Mouse (Mus musculus) forebrain, postnatal 0 days (tissue): ENCODE results near the gene Rbbp6. TPM values are rescaled to one million over a fixed set of nuclear protein-coding genes. Genes with fewer than 3 reads are reported as not detected.

Source experiments
- ATAC-seq: fragments of 200-750 bp; cut with Nextera tagmentation; 2 replicates; pipeline ENCODE4 v1.8.0; 2017; ENCODE audit warnings: mild to moderate bottlenecking, moderate library complexity
- DNase-seq: peaks from one replicate; pipeline ENCODE4 v3.0.0-alpha.2; 2015
- H3K27ac ChIP-seq: fragments of 300-500 bp; sonication (generic); 2 replicates; pipeline ENCODE4 v1.5.1; 2014; ENCODE audit warnings: low read depth, mild to moderate bottlenecking, antibody characterized with exemption, low read length, moderate library complexity, mixed read lengths
- H3K27me3 ChIP-seq: fragments of 300-500 bp; sonication (generic); 2 replicates; pipeline ENCODE4 v1.6.1; 2014; ENCODE audit warnings: mild to moderate bottlenecking, low read length, mixed read lengths; ENCODE audit not compliant: insufficient read depth
- H3K36me3 ChIP-seq: fragments of 300-500 bp; sonication (generic); 2 replicates; pipeline ENCODE4 v1.6.1; 2014; ENCODE audit warnings: mild to moderate bottlenecking, moderate library complexity; ENCODE audit not compliant: insufficient read depth
- H3K4me1 ChIP-seq: fragments of 300-500 bp; sonication (generic); 2 replicates; pipeline ENCODE4 v1.6.1; 2014; ENCODE audit warnings: antibody characterized with exemption; ENCODE audit not compliant: insufficient read depth
- H3K4me2 ChIP-seq: fragments of 300-500 bp; sonication (generic); 2 replicates; pipeline ENCODE4 v1.6.1; 2014; ENCODE audit warnings: low read depth, mild to moderate bottlenecking, moderate library complexity
- H3K4me3 ChIP-seq: fragments of 300-500 bp; sonication (generic); 2 replicates; pipeline ENCODE4 v1.5.1; 2014; ENCODE audit warnings: low read depth, low read length, mixed read lengths
- H3K9ac ChIP-seq: fragments of 300-500 bp; sonication (generic); 2 replicates; pipeline ENCODE4 v1.6.1; 2014; ENCODE audit warnings: mild to moderate bottlenecking
- H3K9me3 ChIP-seq: fragments of 300-500 bp; sonication (generic); 2 replicates; pipeline ENCODE4 v1.6.1; 2016; ENCODE audit warnings: low read length
- CTCF ChIP-seq: sonication (generic); IDR thresholded peaks from 2 replicates; pipeline ENCODE4 v1.5.1; 2016; ENCODE audit warnings: antibody characterized with exemption, control low read depth, low read depth
- WGBS: fragments of 180-500 bp; shearing (Covaris S2); extraction: QIAGEN DNeasy Blood & Tissue Kit; methylation state at CpG from one replicate; pipeline ENCODE4 v1.1.7; 2014; 5-methylcytosine and 5-hydroxymethylcytosine counted together
- polyA plus RNA-seq: library from polyadenylated mRNA; unstranded; fragments of >200 nt; fragmentation: Nextera tagmentation; extraction: Ambion mirVana; gene quantifications from 2 replicates; pipeline ENCODE4 v1.2.1, GENCODE M21; 2015
- total RNA-seq: library from RNA; depleted of rRNA; stranded (reverse); fragments of >200 nt; gene quantifications from 2 replicates; pipeline ENCODE4 v1.2.3, GENCODE M21; 2014

Gene Rbbp6
- total and polyA plus RNA-seq, 2 experiments from 2014 or later = 21.4 to 53.6 TPM

- Histone ChIP-seq H3K4me2 (peak overlapping the region; percentile 88), H3K27me3 (no peaks in the 10 kb centered on the region), H3K9ac (peak overlapping the region; percentile 100), H3K36me3 (no peaks in the 10 kb centered on the region), H3K4me1 (peaks cover 18% of the 10 kb centered on the region), H3K4me3 (peak overlapping the region; percentile 99), H3K27ac (peak overlapping the region; percentile 4; the same call in 1 of the 2 replicates), H3K9me3 (no peaks in the 10 kb centered on the region)
- DNase-seq (no peak), ATAC-seq (no peak)
- under 1% methylated on average over 14 of the region's 14 CpGs for WGBS
- no peak for TF ChIP-seq CTCF
These were observed 5.5 kb downstream of the Rbbp6 start for GRCm38 (mm10) chr7:122970864-122971420.

GRCm38 (mm10) chr7:122972006-122972689 lies 6.7 kb downstream of the Rbbp6 start:
- no peak for TF ChIP-seq CTCF

GRCm38 (mm10) chr7:122979514-122979913 lies 14.0 kb downstream of the Rbbp6 start:
- Histone ChIP-seq H3K27ac (no peak overlapping the region), H3K4me3 (no peak overlapping the region), H3K27me3 (no peaks in the 10 kb centered on the region), H3K9me3 (no peaks in the 10 kb centered on the region), H3K4me2 (no peak overlapping the region), H3K9ac (no peak overlapping the region), H3K36me3 (peaks cover 16% of the 10 kb centered on the region), H3K4me1 (no peaks in the 10 kb centered on the region)
- WGBS = 80% methylated on average over 1 of the region's 1 CpGs
- ATAC-seq (no peak), DNase-seq (no peak)
- TF ChIP-seq CTCF = no peak

More at GRCm38 (mm10) chr7:122972006-122972689, 6.7 kb downstream of the Rbbp6 start:
- peak overlapping the region; percentile 88 for H3K4me2 ChIP-seq
- no peaks in the 10 kb centered on the region for H3K9me3 ChIP-seq
- no peak for ATAC-seq
- DNase-seq = no peak
- H3K27ac ChIP-seq = no peak overlapping the region
- 89% methylated on average over 4 of the region's 4 CpGs for WGBS
- no peaks in the 10 kb centered on the region for H3K27me3 ChIP-seq
- peak overlapping the region; percentile 99 for H3K4me3 ChIP-seq
- peaks cover 18% of the 10 kb centered on the region for H3K4me1 ChIP-seq
- no peak overlapping the region for H3K9ac ChIP-seq
- H3K36me3 ChIP-seq = peaks cover 4% of the 10 kb centered on the region; the same call in 1 of the 2 replicates

- ATAC-seq = no peak
- WGBS = 82% methylated on average over 3 of the region's 3 CpGs
- Histone ChIP-seq H3K4me1 (no peaks in the 10 kb centered on the region), H3K4me3 (no peak overlapping the region), H3K9me3 (no peaks in the 10 kb centered on the region), H3K27ac (no peak overlapping the region), H3K36me3 (peaks cover 64% of the 10 kb centered on the region), H3K9ac (no peak overlapping the region), H3K4me2 (no peak overlapping the region), H3K27me3 (no peaks in the 10 kb centered on the region)
- TF ChIP-seq CTCF = no peak
- DNase-seq = no peak
These were observed 32.7 kb downstream of the Rbbp6 start for GRCm38 (mm10) chr7:122998189-122998588.

GRCm38 (mm10) chr7:122999871-123000396 lies 34.4 kb downstream of the Rbbp6 start:
- peaks cover 62% of the 10 kb centered on the region for H3K36me3 ChIP-seq
- H3K4me2 ChIP-seq = no peak overlapping the region
- 91% methylated on average over 11 of the region's 11 CpGs for WGBS
- no peak overlapping the region for H3K27ac ChIP-seq
- DNase-seq (no peak), ATAC-seq (no peak)
- H3K4me1 ChIP-seq = no peaks in the 10 kb centered on the region
- H3K4me3 ChIP-seq = no peak overlapping the region
- TF ChIP-seq CTCF = no peak
- no peaks in the 10 kb centered on the region for H3K9me3 ChIP-seq
- no peaks in the 10 kb centered on the region for H3K27me3 ChIP-seq
- H3K9ac ChIP-seq = no peak overlapping the region

DNA sequence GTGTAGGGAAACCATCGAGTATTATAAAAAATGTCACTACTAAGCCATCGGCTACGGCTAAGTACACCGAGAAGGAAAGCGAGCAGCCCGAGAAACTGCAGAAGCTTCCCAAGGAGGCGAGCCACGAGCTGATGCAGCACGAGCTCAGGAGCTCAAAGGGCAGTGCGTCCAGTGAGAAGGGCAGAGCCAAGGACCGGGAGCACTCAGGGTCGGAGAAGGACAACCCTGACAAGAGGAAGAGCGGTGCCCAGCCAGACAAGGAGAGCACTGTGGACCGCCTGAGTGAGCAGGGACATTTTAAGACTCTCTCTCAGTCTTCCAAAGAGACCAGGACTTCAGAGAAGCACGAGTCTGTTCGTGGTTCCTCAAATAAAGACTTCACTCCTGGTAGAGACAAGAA lies 35.3 kb downstream of the Rbbp6 start:
- H3K4me1 ChIP-seq = no peaks in the 10 kb centered on the region
- no peak overlapping the region for H3K27ac ChIP-seq
- TF ChIP-seq CTCF = no peak
- ATAC-seq (no peak), DNase-seq (no peak)
- no peak overlapping the region for H3K9ac ChIP-seq
- H3K9me3 ChIP-seq = no peaks in the 10 kb centered on the region
- H3K4me3 ChIP-seq = no peak overlapping the region
- 92% methylated on average over 16 of the region's 16 CpGs for WGBS
- H3K4me2 ChIP-seq = no peak overlapping the region
- H3K27me3 ChIP-seq = no peaks in the 10 kb centered on the region
- peaks cover 57% of the 10 kb centered on the region for H3K36me3 ChIP-seq
